Mouse (Mus musculus) large intestine, adult 2 months (tissue): ENCODE measurements at regions not wholly inside any gene's neighbourhood (a gene's known extent, or its start where the extent isn't known, plus 50 kb on each side); places are given as distances from the start of the nearest gene placed in this dataset.

ENCODE experiments used
- DNase-seq: peaks from one replicate; pipeline ENCODE4 v3.0.0-alpha.2; 2012; ENCODE audit warnings: low read depth, low spot score
- WGBS: fragments of 180-500 bp; shearing (Covaris S2); methylation state at CpG from one replicate; pipeline ENCODE4 v1.1.7; 2018; 5-methylcytosine and 5-hydroxymethylcytosine counted together

- no peak for DNase-seq
- WGBS, result 64% methylated on average over 7 of the region's 7 CpGs
These were observed 230.3 kb downstream of the Tle3 start for GRCm38 (mm10) chr9:61602353-61602978.

DNA sequence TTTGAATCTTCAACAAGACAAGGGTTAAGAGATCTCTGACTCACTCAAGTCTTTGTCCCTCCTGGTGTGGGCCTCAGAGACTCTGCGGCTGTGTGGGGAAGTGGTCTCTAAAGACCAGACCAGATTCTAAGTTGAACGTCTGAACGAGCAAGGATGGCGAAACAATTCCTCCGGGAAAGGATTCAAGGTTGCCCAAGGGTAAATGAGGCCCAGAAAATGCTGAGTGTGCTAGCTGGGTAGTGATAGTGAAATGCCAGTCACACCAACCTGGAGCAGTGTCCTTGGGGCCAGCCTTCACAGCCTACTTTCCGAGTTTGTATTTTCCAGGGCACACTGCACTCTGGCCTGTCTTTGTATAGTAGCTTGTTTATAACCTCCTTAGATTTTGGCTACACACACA lies 229.7 kb downstream of the Tle3 start:
- 90% methylated on average over 6 of the region's 6 CpGs for WGBS
- no peak for DNase-seq

- DNase-seq, result no peak
- 78% methylated on average over 7 of the region's 7 CpGs for WGBS
These were observed 225.1 kb downstream of the Tle3 start for GRCm38 (mm10) chr9:61597287-61597686.

GRCm38 (mm10) chr9:61596410-61597108 lies 224.4 kb downstream of the Tle3 start:
- no peak for DNase-seq
- WGBS, result 42% methylated on average over 17 of the region's 17 CpGs

DNA sequence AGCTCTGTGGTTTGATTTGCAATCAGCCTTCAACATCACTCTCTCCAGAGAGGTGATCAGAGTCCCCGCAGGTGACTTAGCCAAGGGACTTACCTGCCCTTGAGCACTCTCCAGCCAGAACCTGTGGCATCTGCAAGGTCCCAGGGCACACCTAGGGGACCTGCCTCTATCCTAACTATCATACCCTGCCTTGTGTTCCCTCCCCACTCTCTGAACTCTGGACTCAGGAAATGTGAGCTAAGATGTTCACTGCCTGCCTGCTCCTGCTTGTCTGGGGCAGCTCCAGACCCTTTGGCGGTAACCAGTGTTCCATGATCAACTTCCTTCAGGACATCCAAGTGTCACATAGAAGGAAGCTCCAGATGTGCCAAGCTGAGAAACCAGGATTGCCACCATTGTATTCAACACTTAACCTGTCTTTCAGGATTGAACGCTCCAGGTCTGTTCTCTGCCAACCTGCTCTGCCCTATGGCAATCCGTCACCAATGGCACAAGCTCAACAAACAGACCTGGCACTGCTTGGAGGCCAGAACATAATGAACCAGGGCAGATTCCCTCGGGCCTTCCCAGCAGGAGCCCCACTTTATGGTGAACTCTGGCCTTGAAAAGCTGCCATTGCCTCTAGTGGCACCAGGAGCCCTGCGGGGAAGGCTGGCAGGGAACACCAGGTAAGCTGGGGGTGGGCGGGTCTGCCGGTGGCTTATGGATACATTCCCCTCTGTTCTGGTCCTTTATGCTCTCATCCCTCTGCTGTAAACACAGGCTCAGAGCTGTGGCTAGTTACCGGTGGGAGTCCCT lies 223.2 kb downstream of the Tle3 start:
- WGBS, result 38% methylated on average over 9 of the region's 9 CpGs

DNA sequence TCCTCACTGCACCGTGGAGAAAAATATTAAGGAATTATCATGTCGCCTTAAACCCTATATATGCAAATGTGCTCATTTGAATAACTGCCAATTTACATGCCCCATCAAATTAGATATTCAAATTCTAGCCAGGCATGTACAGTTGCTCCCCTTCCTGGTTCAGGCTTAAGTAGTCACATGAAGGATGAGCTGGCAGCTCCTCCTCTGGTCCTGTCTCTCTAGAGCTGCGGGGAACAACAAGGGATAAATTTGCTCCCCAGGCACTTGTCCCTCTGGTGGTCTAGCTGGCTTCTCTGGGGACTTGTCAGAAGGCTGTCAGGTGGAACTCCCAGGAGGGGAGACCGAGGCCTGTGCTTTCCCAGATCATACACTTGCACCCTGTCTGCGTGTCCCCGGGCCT lies 221.8 kb downstream of the Tle3 start:
- no peak for DNase-seq
- WGBS, result 93% methylated on average over 6 of the region's 6 CpGs

More for the DNA sequence above, 223.2 kb downstream of the Tle3 start:
- no peak for DNase-seq

DNA sequence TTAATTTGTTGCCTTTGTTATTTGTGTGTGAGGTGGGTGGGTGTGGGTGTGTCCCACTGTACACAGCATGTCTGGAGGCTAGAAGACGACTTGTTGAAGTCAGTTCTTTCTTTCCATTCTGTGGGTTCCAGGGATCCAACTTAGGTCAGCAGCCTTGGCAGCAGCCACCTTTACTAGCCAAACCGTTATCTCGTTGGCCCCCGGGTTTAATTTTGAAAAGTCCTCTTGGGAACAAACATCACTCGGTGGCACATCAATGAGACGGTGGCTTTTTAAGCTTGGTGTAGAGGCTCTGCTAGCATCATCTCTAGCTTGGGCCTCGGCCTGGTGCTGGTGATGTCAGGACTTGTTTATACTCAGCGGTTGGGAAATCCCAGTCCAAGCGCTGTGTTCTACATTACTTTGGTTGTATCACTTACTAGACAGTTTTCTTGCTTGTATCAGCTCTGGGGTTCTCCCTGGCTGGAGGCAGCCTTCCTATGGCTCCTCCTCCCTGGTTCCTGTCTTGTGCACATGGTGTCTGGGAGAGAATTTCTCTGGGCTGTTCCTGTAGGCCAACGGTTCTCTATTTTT lies 217.6 kb downstream of the Tle3 start:
- DNase-seq, result no peak
- 69% methylated on average over 10 of the region's 10 CpGs for WGBS

GRCm38 (mm10) chr9:61583281-61584072 lies 211.3 kb downstream of the Tle3 start:
- no peak for DNase-seq
- 31% methylated on average over 21 of the region's 21 CpGs for WGBS

DNA sequence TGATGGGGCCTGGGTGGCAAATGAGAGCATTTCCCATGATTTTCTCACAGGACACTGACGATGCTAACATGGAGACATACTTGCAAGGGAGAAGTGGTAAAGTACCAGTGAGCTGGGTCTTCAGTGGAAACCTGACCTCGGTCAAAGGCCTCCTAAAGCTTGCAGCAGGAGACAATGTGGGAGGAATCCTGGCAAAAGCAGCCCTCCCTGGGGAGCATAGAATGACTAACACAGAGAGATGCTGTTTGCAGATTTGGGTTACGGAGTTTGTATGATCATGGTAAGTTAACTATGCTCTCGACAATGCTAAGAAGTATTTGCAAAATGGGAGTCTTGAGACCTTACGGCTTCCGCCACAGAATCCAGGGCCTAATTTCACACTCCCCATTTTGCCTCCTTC lies 208.9 kb downstream of the Tle3 start:
- WGBS, result 89% methylated on average over 6 of the region's 6 CpGs
- DNase-seq, result no peak

DNA sequence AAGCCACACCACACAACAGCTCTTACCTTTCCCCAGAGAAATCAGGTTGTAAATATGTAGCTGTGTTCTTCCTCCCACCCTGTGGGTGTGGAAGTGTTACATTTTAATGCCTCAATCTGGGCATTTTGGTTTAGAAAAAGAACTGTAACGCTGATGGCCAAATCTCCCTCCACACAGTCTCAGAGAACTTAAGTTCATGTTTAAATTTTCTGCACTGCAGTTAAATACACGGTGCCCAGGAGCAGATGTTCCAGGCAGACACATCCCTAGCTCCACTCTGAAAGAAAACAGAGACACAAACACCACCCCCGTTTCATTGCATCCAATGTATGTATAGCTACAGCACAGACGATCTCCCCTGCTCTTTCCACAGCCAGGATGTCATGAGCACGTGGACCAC lies 206.1 kb downstream of the Tle3 start:
- DNase-seq, result no peak
- 70% methylated on average over 5 of the region's 5 CpGs for WGBS

DNA sequence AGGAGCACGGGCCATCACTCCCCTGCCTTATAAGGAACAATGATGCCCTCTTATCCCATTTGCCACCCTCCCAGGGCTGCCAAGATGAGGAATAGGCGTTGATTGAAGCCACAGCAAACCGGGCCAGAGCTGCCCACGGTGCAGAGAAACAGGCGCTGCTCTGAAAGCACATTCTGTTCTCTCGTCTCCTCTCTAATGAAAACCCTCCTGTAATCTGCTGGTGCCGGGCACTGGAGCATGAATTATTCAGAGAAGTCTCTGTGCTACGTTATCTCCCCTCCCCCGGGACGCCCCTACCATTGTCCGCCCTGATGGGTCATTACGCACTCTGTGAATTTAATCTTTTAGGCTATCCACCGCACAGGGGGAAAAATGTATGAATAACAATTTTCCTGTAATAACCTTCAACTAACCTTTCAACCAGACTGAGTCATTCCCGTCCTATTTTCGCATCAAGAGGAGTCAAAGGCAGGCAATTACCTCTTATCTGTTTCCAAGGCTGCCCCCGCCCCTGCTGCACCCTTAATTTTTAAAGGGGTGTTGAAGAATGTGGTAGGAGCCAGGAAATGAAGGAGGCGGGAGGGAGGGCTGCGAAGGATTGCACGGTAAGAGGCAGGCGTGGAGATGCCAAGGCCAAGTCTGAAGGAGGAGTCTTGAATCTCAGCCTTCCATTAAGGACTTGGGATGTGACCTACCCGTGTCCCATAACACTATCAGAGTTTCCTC lies 201.6 kb downstream of the Tle3 start:
- 56% methylated on average over 21 of the region's 21 CpGs for WGBS
- DNase-seq, result no peak

GRCm38 (mm10) chr9:61563017-61563416 lies 190.9 kb downstream of the Tle3 start:
- DNase-seq, result no peak
- 84% methylated on average over 8 of the region's 8 CpGs for WGBS

- 69% methylated on average over 8 of the region's 8 CpGs for WGBS
- DNase-seq, result no peak
These were observed 189.4 kb downstream of the Tle3 start for GRCm38 (mm10) chr9:61561551-61561950.

DNA sequence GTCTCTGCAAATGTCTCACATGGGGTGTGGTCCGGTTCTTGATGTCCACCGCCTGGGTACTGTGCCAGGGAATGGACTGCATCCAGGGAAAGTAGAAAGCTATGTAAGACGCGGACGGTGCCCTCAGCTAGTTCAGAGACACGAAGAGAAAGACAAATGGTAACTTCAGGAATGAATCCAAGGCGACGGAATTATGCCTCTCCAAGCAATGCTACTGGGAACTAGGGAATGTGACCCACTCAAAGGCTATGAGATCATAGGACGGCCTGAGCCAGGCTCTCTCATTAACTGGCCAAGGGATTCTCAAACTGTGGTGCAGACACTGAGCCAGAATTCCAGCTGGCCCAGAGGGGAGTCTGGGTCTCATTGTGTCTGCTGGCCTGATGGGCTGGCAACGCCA lies 186.5 kb downstream of the Tle3 start:
- WGBS, result 73% methylated on average over 10 of the region's 10 CpGs
- DNase-seq, result no peak

DNA sequence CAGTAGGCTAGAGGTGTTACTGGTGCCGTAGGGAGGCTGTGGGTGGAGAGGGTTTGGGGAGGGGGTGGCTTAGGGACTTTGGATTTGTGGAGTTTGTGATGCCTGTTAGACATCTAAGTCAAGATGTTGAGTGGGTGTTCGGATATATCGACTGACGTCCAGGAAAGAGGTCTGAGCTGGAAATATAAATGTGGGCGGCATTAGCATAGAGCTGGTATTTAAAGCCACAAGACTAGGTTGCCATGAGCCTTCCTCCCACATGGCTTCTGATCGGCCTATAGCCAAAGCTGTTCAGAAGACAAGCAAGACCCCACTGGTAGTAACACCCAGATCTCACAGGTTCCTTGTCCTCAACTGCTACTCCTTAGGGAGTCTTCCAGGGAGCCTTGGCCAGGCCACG lies 184.9 kb downstream of the Tle3 start:
- WGBS, result 91% methylated on average over 7 of the region's 7 CpGs
- no peak for DNase-seq

DNA sequence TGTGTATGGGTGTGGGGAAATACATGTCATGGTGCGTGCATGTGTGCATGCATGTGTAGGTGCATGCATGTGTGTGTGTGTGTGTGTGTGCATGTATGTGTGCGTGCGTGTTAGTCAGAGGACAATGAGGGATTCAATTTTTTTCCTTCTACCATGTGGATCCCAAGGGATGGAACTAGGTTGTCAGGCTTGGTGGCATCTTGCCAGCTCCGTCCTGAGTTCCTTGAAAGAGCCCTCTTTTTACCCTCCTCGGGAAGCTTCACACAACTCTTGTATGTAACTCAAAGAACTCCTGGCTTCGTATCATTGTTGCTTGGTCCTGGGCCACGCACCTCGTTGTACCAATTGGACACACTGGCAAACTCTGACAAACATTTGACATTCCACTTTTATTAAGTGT lies 183.0 kb downstream of the Tle3 start:
- no peak for DNase-seq
- WGBS, result 88% methylated on average over 8 of the region's 8 CpGs

DNA sequence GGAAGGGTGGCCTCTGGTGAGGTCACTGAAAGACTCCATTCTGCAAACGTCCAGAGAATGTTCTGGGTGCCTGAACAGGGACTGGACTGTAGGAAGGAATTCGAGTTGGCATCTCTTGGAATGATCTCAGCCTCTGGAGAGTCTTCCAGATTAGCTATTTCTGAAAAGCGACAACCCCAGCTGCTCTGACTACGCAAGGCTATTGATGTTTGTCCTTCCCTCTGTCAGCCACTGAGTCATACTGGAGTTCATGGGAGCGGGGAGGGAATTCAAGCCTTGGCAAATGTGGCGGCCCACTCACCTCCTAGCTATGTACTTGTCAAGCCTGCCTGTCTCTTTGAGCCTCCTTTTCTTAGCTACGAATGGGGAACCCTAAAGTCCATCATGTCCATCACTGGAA lies 182.4 kb downstream of the Tle3 start:
- DNase-seq, result no peak
- 64% methylated on average over 7 of the region's 7 CpGs for WGBS

GRCm38 (mm10) chr9:61553626-61554025 lies 181.5 kb downstream of the Tle3 start:
- 82% methylated on average over 5 of the region's 5 CpGs for WGBS
- DNase-seq, result no peak

GRCm38 (mm10) chr9:61551361-61551760 lies 179.2 kb downstream of the Tle3 start:
- DNase-seq, result no peak

More at GRCm38 (mm10) chr9:61551361-61551760, 179.2 kb downstream of the Tle3 start:
- 59% methylated on average over 9 of the region's 9 CpGs for WGBS
